Mouse (Mus musculus): ENCODE measurements at regions not wholly inside any gene's neighbourhood (a gene's known extent, or its start where the extent isn't known, plus 50 kb on each side); places are given as distances from the start of the nearest gene placed in this dataset.

GRCm38 (mm10) chr8:77774551-77775335 is 50.5 kb upstream of the Ednra start:
- intact Hi-C loops (cut with DNase I) = no loop called here
- DNase-seq (ENCODE audit: extremely low spot score in 1 of 2, low spot score in 2 of 2) = no peak

GRCm38 (mm10) chr8:77775526-77775925 is 51.3 kb upstream of the Ednra start:
- no peak for DNase-seq (ENCODE audit: extremely low spot score in 1 of 2, low spot score in 2 of 2)
- intact Hi-C loops (cut with DNase I) = no loop called here

- intact Hi-C loops (cut with DNase I) = no loop called here
- no peak for DNase-seq (ENCODE audit: extremely low spot score in 1 of 2, low spot score in 2 of 2)
Observed at GRCm38 (mm10) chr8:77777597-77777996, 53.3 kb upstream of the Ednra start.

GRCm38 (mm10) chr8:77785676-77786255 is 61.5 kb upstream of the Ednra start:
- DNase-seq (ENCODE audit: extremely low spot score in 1 of 2, low spot score in 2 of 2) = no peak
- intact Hi-C loops (cut with DNase I) = no loop called here

GRCm38 (mm10) chr8:77794911-77795310 is 70.6 kb upstream of the Ednra start:
- DNase-seq (ENCODE audit: extremely low spot score in 1 of 2, low spot score in 2 of 2) = no peak
- intact Hi-C loops (cut with DNase I) = no loop called here

- DNase-seq (ENCODE audit: extremely low spot score in 1 of 2, low spot score in 2 of 2) = peak in 1 of 2 experiments; percentile 59
- intact Hi-C loops (cut with DNase I) = no loop called here
Observed at GRCm38 (mm10) chr8:77803147-77803903, 79.1 kb upstream of the Ednra start.

GRCm38 (mm10) chr8:77804536-77804935 is 80.3 kb upstream of the Ednra start:
- intact Hi-C loops (cut with DNase I) = no loop called here
- DNase-seq (ENCODE audit: extremely low spot score in 1 of 2, low spot score in 2 of 2) = no peak

DNA sequence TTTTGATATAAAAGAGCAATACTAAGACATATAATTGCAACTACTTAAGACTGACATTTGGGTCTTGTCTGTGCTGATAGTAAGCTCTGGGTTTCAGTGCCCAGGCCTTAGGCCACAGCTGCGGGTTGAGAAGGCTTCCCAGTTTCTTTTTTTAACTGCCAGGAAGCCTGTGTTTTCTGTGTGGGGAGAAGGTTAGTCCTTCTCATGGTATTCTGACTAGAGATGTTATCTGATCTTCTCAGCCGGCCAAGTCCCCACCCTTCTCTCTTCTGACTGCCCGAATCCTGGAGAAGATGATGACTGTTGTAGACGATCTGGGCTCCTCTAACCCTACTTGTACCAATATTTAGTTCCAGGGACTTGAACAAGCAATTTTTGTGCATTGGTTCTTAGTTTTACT is 80.7 kb upstream of the Ednra start:
- no peak for DNase-seq (ENCODE audit: extremely low spot score in 1 of 2, low spot score in 2 of 2)
- intact Hi-C loops (cut with DNase I) = no loop called here

- no peak for DNase-seq (ENCODE audit: extremely low spot score in 1 of 2, low spot score in 2 of 2)
- intact Hi-C loops (cut with DNase I) = no loop called here
Observed at GRCm38 (mm10) chr8:77805657-77806056, 81.4 kb upstream of the Ednra start.

GRCm38 (mm10) chr8:77814796-77815647 is 90.8 kb upstream of the Ednra start:
- peak in 1 of 2 experiments; percentile 36 for DNase-seq (ENCODE audit: extremely low spot score in 1 of 2, low spot score in 2 of 2)
- intact Hi-C loops (cut with DNase I) = no loop called here

DNA sequence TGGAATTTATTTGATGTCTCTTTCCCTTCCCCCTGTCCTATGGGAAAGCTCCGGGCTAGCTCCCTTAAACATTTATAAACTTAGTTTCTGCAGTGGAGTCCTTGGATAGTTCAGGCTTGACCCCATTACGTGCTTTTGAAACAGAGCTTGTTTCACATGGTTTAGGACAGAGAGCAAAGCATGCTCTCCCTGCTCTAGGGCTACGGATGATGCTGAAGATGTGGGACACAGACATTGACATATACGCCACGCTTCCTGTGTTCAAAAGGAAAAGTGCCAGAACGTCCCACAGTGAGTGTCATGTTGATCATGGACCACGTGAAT is 91.3 kb upstream of the Ednra start:
- intact Hi-C loops (cut with DNase I) = no loop called here
- no peak for DNase-seq (ENCODE audit: extremely low spot score in 1 of 2, low spot score in 2 of 2)

DNA sequence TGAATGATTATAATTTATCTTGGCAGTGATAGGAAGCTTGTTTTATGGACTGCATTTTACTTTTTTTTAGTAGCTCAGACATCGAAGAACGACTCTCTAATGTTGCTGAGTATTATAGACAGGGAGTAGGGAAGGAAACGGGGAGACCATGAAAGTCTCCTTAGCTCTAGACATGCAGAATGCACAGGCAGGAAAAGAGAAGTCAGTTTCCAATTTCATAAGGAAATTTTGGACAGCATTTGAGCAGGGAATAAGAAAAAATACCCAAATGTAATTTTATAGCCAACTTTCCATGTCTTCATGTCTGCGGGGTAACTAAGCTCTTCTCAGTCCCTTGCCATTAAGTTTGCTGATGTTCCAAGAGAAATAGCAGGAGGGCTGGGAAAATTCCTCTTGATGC is 92.0 kb upstream of the Ednra start:
- intact Hi-C loops (cut with DNase I) = no loop called here
- no peak for DNase-seq (ENCODE audit: extremely low spot score in 1 of 2, low spot score in 2 of 2)

GRCm38 (mm10) chr8:77825786-77826185 is 101.5 kb upstream of the Ednra start:
- DNase-seq (ENCODE audit: extremely low spot score in 1 of 2, low spot score in 2 of 2) = no peak
- intact Hi-C loops (cut with DNase I) = no loop called here

- DNase-seq (ENCODE audit: extremely low spot score in 1 of 2, low spot score in 2 of 2) = no peak
- intact Hi-C loops (cut with DNase I) = no loop called here
Observed at GRCm38 (mm10) chr8:77826255-77826654, 102.0 kb upstream of the Ednra start.

- intact Hi-C loops (cut with DNase I) = no loop called here
- no peak for DNase-seq (ENCODE audit: extremely low spot score in 1 of 2, low spot score in 2 of 2)
Observed at GRCm38 (mm10) chr8:77828079-77828478, 103.8 kb upstream of the Ednra start.

DNA sequence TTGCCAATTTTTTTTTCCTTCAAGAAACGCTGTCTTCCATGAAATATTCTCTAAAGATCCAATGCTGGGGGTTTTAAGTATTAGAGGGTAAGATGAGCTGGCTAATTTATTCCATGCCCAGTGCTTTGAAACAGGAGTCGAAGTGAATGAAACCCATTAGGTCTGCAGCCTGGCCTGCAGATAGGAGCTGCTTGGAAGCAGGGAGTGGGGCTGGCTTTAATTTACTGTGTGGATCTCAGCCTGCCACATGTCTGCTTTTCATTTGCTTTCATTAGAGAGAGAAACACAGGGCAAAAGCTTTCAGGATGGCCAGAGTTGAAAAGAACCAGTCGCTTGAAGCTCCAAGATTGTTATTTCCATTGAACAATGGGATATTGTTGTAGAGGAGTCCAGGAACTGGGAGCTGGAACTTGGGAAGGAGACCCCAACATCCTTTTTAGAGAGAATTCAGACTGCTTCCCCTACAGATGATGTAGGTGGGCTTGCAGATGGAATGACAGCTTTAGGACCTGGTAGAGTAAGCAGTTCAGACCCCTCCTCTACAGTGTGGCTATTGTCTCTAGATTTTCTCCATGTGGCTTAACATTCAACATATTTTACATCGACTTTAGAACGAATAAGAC is 105.0 kb upstream of the Ednra start:
- intact Hi-C loops (cut with DNase I) = no loop called here

GRCm38 (mm10) chr8:77829764-77830163 is 105.5 kb upstream of the Ednra start:
- DNase-seq (ENCODE audit: extremely low spot score in 1 of 2, low spot score in 2 of 2) = no peak
- intact Hi-C loops (cut with DNase I) = no loop called here

More for the DNA sequence above, 105.0 kb upstream of the Ednra start:
- DNase-seq (ENCODE audit: extremely low spot score in 1 of 2, low spot score in 2 of 2) = no peak

DNA sequence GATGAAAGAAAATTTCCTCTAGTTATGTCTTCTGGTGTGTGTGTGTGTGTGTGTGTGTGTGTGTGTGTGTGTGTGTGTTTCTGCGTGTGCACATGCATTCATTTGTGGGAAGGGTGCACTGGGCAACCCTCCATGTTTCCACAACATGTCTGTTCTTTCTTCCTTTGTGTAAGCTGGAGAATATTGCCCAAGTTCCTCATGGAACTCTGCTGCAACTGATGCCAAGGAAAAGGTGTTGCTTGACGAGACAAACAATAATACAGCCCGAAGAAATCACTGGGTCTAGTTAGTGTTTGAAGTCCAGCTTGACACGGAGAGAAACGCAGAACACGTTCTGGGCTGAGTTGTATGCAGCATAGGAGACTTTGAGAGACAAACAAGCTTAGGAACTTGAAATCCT is 110.0 kb upstream of the Ednra start:
- intact Hi-C loops (cut with DNase I) = no loop called here
- no peak for DNase-seq (ENCODE audit: extremely low spot score in 1 of 2, low spot score in 2 of 2)
